Mouse (Mus musculus): ENCODE data around the gene Hps3.
"Not testable (repeated sequence)": the region's sequence is repeated elsewhere in the genome, so short reads cannot be mapped to it uniquely, and the experiment has no call there.

The Hps3 gene
- long read RNA-seq, experiment 1, full-length matches to known transcripts = 3 of 4 reads
- long read RNA-seq, experiment 1, partial matches to known transcripts = 0 of 4 reads
- long read RNA-seq, experiment 1, other reads (novel, unspliced or antisense) = 1 of 4 reads
- long read RNA-seq, experiment 2, partial matches to known transcripts = 0 of 2 reads
- long read RNA-seq, experiment 2, other reads (novel, unspliced or antisense) = 2 of 2 reads

- intact Hi-C loops (cut with DNase I) = no loop called here
Observed at GRCm38 (mm10) chr3:20034719-20035404, at the start of gene Hps3. TSS of gene Hps3 (minus strand) at chr3:20035315.

DNA sequence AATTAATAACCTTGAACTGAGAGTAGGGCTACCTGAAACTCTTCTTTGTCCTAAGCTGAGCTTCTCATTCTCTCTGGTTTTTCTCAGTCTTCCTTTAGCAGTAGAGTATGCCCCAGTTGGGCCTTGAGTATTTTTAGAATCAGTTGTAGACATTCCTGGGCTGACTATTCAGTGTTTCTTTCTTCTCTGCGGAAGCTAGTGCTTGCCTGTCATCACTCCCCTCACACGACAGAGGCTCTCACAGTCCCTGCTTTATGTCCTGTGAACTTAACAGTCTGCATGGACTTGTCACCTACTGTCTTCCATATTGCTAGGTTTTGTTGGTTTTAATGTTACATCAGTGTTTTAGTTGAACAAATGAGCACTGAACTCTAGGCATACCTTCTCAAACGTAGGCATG lies 47.0 kb upstream of the Hps3 start:
- intact Hi-C loops (cut with DNase I) = no loop called here

DNA sequence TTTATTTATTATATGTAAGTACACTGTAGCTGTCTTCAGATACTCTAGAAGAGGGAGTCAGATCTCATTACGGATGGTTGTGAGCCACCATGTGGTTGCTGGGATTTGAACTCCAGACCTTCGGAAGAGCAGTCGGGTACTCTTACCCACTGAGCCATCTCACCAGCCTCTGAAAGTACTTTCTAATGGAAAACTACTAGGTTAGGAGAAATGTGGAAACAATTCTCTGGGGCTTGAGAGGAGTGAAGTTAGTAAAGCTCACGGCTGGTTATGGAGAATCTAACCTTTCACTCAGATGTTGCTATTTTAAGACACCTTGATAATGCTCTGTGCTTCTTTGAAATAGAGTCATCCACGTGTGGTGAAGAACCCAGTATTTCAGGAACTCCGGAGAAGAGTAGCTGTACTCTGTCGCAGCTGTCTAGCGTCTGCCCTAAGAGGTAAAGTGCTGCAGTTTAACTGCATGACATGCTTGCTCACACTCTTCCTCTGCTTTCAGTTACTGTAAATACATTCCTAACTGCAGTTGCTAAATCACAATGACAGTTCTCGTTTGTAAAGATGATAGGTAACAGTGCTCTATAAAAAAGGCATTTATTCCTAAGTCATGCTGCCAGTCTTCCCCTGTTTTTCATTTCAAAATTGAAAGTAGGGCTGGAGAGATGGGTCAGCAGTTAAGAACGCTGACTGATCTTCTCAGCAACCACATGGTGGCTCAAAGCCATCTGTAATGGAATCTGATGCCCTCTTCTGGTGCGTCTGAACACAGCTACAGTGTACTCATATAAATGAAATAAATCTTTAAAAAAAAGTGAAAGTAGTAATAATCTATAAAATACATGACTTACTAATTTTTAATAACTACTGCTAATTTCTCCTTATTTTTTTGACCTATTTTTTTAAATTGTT lies 41.3 kb upstream of the Hps3 start:
- intact Hi-C loops (cut with DNase I) = no loop called here

GRCm38 (mm10) chr3:20058197-20058541 lies 23.1 kb upstream of the Hps3 start:
- intact Hi-C loops (cut with DNase I) = no loop called here

DNA sequence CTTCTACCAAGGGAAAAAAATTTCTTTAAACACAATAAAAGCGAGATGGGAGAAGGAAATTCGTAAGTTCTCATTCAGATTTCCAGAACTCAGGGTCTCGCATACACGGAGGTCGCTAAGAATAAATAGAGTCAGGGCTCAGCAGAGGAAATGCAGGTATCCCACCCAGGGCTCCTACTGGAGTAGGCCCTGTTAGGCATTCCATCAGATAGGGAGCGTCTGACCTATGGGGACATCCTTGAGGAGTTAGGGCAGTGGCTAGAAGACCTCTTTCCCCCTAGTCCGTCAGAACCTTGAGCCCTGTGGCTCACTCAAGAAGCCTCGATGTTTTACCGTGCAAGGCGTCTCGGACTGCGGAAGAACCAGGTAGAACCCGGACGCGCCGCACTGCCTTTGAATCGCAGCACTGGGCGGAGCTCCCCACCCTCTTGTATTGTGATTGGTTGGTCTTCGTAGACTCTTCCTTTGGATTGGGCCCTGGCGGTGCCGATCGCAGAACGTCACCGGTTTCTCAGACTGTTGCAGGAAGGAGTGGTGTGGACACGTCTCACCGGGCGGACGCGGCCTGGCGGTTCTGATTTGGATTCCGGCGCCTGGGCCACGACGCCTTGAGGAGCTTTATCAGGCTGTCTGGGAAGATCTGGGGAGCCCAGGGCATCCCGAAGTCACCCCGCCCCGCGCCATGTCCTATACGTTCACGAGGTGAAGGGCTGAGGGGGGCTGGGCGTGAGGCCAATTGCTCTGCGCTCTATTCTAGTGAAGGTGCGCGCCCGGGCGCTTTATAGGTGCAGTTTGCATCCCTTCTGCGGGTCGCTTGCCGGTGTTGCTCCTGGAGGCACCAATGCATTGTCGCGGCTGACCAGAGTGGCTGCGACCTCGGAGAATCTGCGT lies 22.4 kb upstream of the Hps3 start, which contains the start of gene Hltf:
Gene Hltf, plus strand, starts transcription at position 506 of the 891 bp plus-strand sequence.
- intact Hi-C loops (cut with DNase I) = no loop called here

GRCm38 (mm10) chr3:20044736-20045135 lies 9.6 kb upstream of the Hps3 start:
- intact Hi-C loops (cut with DNase I) = not testable (repeated sequence)

- intact Hi-C loops (cut with DNase I) = not testable (repeated sequence)
Observed at GRCm38 (mm10) chr3:20041461-20041860, 6.3 kb upstream of the Hps3 start.

DNA sequence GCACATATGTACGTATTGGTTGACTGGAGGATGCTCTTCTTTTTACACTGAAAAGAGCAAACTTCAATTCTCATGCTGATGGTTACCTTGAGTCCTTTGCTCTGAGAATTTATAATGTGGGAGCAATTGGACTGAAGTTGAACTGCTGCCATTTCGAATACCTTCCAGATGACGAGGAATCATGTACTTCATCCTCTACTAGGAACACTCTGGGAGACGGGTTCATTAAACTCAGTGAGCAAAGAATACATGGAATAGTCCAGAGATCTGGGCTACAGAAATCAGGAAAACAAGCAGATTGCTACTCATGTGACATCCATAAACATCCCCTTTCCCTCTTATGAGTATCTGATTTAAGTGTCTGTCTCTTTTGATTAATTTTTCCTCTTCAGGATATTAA lies 954 bp upstream of the Hps3 start:
- intact Hi-C loops (cut with DNase I) = no loop called here

DNA sequence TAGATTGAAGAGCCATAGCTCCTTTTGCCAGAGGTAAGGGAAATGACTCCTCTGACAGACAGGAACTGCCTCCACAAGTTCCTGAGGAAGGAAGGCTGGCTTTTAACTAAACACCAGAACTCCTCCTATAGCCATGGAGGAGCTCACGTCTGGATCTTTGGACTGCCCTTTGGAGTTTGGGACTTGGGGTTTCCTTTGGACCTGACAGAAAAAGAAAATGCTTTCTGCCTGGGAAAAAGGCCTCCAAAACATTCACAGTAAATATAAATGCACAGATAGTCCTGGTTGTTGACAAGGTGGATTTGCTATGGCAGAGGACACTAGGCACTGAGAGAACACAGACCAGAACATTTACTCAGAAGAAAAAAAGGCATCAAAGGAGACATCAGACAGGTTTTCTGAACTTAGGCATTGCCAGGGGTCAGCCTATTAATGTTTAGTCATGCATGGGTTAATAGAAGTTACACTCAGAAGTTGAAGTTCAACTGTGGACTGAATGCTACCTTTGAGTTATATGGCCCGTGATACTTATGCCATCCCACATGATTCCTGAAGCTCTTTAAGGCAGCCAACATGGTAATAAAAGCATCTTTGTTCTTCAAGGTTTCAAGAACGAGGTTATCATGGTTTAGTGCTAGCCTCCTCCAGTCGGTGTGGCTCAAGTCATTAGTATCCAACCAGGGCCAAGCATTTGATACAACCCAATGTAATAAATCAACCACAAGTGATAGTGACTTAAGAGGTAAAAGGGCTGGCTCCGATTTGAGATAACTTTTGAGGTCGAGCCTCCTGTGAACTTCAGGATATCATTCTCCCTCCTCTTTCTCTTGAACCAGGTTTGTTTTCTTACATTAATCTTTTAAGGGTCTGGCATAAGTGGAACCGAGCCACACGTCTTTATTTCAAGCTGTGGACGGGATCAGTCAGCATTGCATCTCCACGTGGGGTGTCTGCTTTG lies 1.1 kb downstream of the Hps3 start:
- intact Hi-C loops (cut with DNase I) = no loop called here

DNA sequence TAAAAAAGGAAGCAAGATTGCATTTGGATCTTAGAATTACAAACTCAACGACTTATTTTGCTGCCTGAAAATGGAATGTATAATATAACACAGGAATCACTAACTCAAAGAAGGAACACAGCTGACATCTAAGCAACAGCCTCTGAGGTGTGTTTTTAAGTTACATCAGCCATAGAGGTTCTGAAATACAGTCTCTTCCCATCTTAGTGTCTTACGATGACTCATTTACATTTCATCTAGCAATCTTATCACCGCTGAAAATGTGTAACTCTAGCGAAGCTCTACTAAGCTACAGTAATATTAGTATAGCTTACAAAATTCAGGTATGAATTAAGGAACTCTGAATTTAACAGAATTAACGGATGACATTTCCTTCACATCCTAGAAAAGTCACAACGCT lies 4.3 kb downstream of the Hps3 start:
- intact Hi-C loops (cut with DNase I) = no loop called here

DNA sequence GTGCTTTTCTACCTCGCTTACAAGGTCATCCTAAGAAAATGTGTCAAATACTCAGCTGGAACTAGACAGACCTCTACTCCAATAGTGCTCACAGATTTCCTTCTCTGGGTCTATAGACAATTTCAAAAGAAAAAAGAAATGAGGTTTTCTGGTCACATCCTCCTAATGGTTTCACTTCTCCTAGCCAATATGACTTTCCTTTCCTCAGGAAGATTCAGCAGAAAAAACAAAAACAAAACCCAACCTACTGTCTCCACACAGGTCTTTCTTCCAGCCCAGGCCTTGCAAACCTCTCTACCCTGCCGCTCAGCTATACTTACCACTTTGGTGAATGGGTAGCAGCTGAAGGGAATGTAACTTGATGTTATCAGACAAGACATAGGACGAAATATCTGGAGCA lies 6.5 kb downstream of the Hps3 start:
- intact Hi-C loops (cut with DNase I) = no loop called here

- intact Hi-C loops (cut with DNase I) = no loop called here
Observed at GRCm38 (mm10) chr3:20027788-20028187, 7.3 kb downstream of the Hps3 start.

DNA sequence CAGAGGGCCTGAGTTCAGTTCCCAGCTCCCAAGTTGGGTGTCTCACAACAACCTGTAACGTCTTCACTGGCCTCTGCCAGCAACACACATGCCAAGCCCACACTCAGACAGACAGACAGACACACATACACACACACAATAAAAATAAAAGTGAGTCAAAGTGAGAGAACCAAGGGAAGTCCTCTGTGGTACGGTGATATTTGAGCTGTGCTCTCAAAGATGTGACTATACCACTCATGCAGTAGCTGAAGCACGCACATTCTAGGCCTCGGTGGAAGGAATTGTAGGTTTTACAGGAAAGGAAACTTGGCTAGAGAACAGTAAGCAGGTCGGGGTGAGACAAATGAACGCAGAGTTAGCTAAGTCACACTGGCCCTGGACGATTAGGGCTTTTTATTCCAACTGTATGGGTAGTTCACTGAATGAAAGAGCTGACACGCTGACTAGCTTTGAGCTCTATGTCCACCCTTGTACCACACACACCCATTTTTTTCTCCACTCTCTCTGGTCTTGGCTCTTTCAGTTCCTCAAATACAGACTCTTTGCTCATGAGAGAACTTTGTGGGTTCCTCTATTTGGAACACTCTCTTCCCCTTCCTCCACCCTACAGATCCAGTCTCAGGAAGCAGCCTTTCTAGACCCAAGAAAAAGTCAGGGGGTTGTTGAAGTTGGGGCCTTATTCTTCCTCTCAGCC lies 8.0 kb downstream of the Hps3 start:
- intact Hi-C loops (cut with DNase I) = no loop called here

DNA sequence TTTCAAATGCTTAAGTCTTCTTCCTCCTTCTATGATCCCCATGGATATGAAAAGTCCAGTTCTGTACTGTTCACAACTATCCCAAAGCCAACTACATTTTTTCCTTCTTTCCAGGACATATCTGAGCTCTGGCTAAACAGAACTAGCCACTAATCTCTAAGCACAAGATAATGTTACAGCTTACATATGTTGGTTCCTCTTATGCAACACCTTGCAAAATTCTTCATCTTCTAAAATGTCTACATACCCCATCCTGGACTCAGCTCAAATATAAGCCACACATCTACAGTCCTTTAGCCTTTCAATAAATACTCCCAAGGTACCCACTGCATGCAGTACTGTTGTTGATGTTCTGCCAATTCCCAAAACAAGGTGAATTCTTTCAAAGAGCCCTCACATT lies 8.6 kb downstream of the Hps3 start:
- intact Hi-C loops (cut with DNase I) = no loop called here

DNA sequence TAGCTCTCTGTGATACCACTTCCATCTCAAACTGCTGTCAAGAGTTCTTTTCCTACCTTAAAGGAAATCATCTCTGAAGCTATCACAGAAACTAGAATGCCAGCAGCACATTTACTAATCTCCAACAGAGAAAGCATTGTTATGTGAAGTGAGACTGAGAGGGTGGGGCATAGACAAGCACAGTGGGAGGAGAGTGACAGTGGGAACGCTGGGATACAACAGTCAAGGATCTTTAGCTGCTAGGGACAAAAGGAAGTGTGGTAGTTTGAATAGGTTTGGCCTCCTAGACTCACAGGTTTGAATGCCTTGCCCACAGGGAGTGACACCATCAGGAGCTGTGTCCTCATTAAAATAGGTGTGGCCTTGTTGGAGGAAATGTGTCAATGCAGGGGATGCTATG lies 11.3 kb downstream of the Hps3 start:
- intact Hi-C loops (cut with DNase I) = no loop called here

GRCm38 (mm10) chr3:20018076-20018475 lies 17.0 kb downstream of the Hps3 start:
- intact Hi-C loops (cut with DNase I) = no loop called here

- intact Hi-C loops (cut with DNase I) = no loop called here
Observed at GRCm38 (mm10) chr3:20014454-20014853, 20.7 kb downstream of the Hps3 start.

GRCm38 (mm10) chr3:20010905-20011304 lies 24.2 kb downstream of the Hps3 start:
- intact Hi-C loops (cut with DNase I) = not testable (repeated sequence)

DNA sequence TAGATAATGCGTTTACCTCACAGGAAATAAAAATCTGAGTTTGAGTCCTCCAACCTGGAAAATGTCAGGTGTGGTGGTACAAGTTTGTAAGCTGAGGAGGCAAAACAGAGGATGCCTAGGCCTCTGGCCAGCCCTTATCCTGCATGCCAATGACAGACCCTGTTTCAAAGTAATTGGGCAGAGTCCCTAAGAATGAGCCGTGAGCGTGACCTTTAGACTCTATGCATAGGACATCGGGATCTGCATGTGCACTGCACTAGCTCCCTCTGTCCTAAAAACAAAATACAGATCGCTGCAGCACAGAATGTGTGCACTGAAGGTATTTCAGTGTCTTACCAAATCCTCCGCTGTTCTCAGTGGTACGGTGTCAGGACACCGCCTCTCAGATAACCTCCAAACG lies 24.7 kb downstream of the Hps3 start:
- intact Hi-C loops (cut with DNase I) = no loop called here

All from adrenal gland (tissue).